Mouse (Mus musculus): Measurements from ENCODE around the gene Catsperz.
A peak's percentile ranks its signal among the peaks of the same experiment; 100 is the strongest.
"Not testable (repeated sequence)": the region's sequence is repeated elsewhere in the genome, so short reads cannot be mapped to it uniquely, and the experiment has no call there.

The Catsperz gene

DNA sequence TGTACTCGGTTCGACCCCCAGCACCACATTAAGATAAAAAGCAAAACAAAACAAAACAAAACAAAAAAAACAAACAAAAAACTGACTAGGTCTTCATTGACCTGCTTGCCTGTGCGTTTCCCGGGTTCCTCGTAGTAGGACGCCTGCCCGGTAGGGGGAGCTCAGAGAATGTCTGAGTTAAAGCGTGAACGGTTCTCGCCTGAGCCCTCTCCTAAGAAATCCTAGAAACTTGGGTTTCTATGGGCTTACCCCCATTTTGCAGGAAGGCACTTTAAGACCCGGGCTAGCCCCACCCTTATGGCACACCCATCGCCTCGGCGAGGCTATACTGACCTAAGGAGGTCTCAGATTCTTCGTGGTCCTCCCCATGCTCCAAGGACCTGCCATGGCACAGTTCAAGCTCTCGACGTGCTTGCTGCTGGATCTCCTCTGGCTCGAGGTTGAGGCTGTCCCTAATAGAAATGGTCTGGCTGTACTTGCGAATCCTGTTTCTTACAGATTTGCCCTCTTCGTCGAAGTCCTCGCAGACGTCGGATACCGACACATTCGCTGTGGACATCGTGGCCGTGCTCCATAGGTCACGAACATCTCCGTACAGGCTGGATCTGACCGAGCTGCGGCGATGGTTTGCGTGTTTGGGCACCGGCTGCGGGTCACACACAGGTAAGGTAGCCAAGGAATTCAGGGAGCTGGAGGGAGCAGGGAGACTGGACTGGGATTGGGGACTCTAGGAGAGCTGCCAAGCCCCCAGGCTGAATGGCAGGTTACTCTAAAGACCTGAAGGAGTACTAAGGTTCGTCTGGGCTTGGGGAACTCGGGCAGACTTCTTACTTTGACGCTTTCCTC, 496 bp downstream of the Catsperz start:
- DNase-seq (ENCODE audit: low spot score in 2 of 2): peak; percentile 81 to 84

DNA sequence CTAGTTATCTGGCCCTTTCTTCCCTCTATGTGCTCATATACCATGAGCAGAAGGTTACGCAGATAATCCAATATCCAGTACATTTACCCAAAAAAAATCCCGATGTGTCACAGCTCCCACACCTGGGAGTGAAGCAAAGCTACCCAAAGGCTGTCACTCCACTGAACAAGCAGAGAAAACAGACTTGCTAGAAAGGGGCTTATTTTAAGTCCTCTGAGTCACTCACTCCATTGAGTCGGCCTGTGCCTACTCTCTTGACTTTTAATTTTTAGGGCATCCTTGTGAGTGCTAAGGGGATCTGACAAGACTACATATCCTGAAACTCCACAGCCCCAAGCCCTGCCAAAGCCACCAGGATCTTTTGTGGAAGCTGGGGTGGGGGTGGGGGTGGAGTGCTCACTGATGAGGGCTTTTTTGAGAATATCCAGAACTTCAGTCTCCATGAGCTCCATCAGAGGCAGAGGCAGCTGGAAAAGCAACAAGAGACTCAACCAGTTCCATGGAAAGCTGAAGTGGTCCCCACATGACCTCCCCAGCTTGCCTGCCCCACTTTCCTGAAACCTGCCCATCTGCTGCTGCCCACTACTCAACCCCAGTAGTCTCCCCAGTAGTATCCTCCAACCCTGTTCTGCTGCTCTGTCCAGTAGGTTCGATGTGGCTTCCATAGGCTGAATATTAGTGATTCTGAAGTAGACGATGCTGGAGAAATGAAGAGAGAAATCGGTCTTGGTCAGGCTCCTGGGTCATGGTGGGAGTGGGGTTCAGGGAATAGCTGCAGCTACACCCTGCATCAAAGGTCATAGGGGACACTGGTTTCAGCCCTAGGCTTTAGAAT, 2.1 kb downstream of the Catsperz start:
- no peak for DNase-seq (ENCODE audit: low spot score in 2 of 2)

DNA sequence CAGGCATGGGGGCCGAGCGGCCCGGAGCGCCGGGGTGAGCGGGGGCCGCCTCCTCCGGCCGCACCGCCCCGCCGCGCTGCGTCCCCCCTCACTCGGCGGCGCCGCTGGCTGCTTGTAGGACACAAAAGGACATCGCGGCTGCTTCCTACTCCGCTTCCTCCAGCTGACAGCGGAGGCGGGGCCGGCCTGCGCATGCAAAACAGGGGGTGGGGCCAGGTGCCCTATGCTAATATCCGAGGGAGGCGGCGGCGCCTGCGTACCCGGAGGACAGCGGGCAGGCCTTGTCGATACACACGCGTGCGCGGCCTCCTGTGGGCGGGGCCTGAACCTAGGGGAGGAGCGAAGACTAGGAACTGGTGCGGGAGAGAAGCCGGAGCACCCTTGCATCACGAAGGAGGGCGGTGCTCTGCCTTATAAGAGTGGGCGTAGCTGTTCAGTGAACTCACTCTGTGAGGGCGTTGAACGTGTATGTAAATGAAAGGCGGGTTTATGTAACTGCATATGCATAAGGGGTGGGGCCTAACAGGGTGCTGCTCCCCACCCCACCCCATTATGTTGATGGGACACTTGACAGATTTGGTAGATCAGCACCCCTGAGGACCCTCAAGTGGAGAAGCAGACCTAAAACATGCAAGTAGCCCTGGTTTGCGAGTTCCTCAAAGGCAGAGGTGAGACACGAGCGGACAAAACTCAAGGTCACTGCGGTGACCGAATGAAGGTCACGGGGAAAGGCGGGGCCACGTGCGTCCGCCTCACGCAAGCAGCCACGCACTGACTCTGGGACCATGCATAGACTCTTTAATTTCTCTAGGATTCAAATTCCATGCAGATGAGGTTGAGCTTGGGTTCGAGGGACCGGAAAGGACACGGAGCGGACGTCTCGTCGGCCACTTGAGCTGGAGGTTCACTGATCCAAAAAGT, 3.3 kb downstream of the Catsperz start, which contains the start of gene Esrra:
TSS of gene Esrra (minus strand) at position 167 of the 921 bp plus-strand sequence.
- DNase-seq (ENCODE audit: low spot score in 2 of 2): peak; percentile 97 to 98

DNA sequence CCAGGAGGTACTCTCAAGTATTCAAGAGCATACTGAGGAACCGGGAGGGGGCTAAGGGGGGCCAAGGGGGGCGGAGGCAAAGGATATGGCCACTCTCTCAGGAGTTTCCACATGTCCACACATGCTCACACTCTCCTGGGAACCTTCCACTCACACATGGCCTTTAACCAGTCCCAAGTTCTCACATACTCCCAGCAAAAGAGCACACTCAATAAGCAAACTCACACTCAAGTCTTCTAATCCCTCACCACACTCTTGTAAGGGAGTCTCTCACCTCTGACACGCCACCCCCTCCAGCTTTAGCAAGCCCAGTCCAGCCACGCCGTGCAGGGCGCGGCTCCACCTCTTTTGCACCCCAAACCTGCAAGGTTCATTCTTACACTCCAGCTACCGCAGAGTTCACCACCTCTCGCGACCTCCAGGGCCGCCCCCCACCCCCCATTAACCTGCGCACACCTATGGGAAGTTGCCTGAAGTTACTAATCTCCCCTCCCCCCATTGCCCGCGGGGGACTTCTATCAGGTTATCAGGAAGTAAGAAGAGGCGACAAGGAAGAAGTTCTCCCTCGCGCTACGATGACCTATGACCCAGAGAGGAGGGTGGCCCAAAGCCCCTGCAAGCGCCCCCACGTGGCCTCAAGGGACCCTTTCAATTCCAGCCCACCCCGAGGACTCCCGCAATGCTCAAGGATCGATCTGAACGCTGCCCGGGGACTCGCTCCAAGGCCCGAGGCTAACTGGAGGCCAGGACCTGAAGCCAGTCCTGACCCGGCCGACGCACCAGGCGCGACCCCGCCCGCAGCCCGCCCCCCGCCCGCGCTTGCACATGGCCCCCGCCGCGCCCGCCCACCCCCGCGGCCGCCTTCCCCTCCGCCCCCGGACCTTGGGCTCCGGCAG, 4.2 kb downstream of the Catsperz start:
- no peak for DNase-seq (ENCODE audit: low spot score in 2 of 2)

DNA sequence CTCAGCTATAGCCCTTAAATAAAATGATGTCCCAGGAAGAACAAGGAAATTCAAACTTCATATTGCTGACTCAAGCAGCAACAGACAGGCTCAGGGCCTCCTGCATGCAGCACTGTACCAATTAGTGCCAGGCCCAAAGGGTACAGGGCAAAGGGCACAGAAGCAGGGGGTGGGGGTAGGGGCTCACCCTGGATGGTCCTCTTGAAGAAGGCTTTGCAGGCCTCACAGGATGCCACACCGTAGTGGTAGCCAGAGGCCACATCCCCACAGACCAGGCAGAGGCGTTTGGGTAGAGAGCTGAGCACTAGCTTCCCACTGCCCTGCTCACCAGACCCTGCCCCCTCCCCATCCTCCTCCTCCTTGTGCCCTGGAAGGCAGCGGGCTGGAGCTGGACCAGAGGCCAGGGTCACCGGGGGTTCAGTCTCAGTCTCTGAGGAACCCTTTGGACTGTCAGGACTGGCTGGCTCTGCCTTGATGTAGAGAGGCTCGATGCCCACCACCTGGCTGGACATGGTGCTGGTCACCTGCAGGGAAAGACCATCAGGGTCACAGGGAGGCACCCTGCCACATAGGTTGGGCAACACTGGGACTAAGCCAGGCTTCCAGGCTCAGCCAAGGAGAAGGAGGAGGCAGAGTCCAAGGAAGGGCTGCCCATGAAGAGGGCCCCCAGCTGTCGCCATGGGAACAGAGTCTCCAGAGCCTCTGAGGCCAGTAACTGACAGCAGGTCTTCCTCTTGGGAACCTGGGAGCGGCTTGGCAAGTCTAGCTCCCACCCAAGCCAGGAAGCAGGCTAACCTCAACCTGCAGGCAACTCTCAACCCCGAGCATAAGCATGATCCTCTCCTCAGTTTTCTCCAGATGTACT, 5.1 kb downstream of the Catsperz start:
- DNase-seq (ENCODE audit: low spot score in 2 of 2): no peak

DNA sequence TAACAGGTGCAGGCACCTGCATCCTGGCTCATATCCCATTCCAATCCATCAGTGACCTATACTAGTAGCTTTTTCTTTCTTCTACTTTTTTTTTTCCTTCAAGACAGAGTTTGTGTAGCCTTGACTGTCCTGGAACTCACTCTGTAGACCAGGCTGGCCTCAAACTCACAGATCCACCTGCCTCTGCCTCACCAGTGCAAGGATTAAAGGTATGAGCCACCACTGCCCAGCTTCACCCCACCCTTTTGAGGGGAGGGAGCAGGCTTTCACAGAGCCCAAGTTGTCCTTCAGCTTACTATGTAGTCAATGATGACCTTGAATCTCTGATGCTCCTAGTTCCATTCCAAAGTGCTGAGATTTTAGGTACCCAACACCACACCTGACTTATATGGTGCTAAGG, 5.7 kb downstream of the Catsperz start:
- DNase-seq (ENCODE audit: low spot score in 2 of 2): no peak

DNA sequence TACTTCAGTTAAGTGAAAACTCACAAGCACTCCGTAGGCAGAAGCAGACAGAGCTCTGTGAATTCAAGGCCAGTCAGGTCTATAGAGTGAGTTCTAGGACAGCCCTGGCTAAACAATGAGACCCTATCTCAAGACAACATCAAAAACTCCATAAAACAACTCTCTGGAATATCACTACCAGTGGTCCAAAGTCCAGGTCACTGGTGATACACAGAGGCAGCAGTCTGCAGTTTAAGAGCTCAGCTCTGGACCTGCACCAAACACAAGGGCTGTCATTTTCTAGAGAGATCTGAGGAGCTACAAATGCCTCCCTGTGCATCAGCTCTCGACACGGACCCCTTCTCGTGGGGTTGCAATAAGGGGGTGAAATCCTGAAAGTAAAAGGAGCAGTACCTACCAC, 6.9 kb downstream of the Catsperz start:
- DNase-seq (ENCODE audit: low spot score in 2 of 2): no peak

DNA sequence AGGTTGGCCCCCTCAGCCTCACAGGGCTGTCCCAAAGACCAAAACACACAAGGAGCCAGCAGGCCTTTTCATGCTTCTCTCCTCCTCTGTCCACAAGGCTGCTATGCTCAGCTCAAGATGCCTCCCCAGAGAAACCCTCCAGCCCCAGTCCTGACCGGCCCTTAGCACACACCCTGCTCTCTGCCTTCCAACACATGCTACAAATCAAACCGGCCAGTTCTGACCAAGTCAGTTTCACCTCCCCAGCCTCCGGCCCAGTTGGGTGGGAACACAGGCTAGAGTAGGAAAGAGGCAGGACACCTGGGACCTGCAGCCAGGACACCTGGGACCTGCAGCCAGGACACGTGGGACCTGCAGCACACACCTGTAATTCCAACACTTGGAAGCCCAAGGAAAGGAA, 8.7 kb downstream of the Catsperz start:
- DNase-seq (ENCODE audit: low spot score in 2 of 2): no peak

DNA sequence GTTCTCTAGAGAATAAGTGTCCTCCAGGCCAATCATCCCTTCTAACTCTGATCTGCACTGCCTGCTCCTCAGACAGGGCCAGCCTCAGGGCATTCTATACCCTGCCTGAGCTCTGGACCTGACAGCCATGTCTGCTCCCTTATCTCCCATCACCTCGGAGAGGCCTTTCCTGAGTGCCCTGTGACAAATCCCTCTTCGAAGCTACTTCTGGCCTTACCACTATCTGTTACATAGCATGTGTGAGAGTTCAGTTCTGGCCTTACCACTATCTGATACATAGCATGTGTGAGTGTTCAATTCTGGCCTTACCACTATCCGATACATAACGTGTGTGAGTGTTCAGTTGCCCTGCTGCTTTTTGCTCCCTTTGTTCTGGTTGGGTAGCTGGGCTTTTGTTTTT, 9.9 kb downstream of the Catsperz start:
- no peak for DNase-seq (ENCODE audit: low spot score in 2 of 2)

DNA sequence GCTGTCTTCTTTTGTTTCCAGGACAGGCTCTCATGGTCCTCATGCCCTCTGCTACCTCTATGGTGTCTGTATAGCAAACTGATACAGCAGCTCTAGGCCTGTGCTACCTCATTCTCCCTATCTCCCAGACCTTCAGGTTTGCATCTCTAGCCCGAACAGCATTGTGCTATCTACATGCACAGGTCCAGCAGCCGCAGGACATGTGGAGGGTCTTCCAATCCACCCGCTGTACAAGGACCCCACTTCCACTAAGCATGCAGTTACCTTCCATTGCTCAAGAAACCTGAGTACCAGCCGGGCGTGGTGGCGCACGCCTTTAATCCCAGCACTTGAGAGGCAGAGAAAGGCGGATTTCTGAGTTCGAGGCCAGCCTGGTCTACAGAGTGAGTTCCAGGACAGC, 10.6 kb downstream of the Catsperz start:
- DNase-seq (ENCODE audit: low spot score in 2 of 2): no peak

DNA sequence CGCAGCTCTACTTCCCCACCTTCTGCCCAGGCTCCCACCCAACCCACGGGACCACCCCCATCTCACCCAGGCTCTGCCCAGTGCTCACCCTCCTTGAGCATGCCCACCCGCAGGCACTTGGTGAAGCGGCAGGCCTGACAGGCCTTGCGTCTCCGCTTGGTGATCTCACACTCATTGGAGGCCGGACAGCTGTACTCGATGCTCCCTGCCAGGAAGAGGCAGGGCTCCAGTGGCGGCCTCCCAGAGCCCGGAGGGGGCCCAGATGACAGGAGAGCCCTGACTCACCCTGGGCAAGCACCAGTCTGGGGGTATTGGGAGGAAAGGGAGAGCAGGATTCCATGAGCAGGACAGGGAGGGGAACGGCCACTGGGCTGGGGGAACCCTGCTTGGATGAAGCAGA, 11.2 kb downstream of the Catsperz start:
- DNase-seq (ENCODE audit: low spot score in 2 of 2): no peak

DNA sequence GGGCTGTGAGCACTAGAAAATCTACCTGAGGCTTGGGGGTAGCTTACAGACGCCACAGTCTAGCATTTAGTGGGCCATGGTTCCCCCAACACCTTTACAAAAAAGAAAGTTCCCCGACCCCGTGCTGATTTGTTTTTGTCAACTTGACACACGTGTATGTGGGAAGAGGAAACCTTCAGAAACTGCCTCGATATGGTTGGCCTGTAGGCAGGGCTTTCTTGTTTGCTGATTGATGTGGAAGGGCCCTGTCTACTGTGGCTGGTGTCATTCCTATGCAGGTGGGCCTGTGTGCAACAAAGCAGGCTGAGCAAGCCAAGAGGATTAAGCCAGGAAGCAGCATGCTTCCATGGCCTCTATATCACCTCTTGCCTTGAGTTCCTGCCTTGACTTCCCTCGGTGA, 12.1 kb downstream of the Catsperz start:
- no peak for DNase-seq (ENCODE audit: low spot score in 2 of 2)

DNA sequence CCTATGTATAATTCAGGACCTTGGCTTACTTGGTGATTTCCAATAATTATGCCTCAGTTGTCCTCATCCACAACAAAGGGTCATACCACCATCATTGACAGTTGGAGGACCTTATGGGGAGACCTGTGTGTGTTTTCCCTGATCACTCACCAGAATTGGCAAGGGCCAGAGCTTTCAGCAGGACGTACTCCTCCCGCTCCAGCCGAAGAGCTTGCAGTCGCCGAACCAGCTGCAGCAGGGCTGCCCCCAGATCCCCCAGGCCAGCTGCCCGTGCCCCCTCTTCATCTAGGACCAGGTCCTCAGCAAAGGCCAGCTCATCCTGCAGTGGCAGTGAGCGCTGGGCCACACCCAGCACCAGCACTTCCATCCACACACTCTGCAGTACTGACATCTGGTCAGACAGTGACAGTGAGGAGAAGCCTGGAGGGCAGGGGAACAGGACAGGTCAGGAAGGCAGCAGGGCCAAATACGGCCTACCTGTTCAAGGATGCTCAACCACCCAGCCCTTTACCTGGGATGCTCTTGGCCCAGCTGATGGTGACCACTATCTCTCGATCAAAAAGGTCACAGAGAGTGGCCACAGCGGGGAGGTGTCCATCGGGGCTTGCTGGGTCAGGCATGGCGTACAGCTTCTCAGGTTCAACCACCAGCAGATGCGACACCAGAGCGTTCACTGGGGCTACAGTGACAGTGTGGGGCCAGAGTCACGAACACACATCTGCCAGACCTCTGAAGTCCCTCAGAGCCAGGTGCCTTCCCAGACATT, 12.8 kb downstream of the Catsperz start:
- DNase-seq (ENCODE audit: low spot score in 2 of 2): no peak

DNA sequence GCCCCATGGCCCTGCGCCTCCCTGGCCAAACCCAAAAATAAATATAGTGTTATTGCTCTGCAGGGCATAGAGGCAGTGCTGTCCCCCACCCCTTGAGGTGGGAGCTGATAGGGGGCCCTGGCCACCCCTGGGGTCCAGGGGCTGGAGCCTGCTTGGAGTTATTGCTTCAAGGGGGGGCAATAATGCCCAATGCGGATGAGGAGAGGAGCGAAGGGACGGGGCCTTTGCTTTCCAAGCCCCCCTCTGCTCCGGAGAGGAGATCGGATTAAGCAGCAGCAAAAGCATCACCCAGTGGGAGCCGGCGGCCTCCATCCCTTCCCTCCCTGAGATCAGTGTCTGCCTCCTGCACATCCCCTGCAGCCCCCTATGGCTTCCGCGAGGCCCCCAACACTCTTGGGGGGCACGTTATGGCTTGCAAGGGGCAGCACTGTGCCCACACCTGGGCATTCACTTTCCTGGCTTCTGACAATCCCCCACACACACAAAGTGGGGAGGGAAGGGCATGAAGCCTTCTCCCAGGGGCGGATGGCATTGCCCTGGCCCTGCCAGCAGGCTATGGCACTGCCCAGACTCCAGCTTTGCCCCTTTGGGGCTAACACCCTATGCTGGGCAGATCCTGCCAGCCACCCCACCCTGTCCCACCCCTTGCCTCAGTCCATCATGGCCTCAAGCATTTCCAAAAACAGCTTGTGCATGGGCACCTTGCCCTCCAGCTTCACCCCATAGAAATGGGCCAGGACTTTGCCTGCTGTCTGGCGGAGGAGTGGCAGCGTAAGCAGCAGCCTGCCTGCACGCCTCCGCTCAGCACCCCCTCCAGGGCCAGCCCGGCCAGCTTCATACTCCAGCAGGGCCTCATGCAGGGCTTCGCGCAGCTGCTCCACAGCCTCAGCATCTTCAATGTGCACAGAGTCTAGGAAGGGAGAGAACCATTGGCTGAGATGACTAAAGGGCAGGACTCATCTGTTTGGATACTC, 13.8 kb downstream of the Catsperz start:
- no peak for DNase-seq (ENCODE audit: low spot score in 2 of 2)

DNA sequence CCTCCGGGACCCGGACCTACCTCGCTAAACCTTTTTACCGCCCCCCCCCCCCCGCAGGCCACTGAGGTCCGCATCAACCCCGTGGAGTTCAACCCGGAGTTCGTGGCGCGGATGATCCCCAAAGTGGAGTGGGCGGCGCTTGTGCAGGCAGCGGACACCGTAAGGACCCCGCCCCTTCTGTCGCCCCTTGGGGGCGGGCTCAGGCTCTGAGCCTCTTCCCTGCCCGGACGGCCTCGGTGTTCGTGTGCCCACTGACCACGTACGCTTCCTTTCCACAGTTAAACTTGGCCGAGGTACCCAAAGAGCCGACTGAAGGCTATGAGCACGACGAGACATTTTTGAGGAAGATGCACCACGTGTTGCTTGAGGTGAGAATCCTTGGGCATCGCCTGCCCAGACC, 14.9 kb downstream of the Catsperz start:
- not testable (repeated sequence) for DNase-seq (ENCODE audit: low spot score in 2 of 2)

DNA sequence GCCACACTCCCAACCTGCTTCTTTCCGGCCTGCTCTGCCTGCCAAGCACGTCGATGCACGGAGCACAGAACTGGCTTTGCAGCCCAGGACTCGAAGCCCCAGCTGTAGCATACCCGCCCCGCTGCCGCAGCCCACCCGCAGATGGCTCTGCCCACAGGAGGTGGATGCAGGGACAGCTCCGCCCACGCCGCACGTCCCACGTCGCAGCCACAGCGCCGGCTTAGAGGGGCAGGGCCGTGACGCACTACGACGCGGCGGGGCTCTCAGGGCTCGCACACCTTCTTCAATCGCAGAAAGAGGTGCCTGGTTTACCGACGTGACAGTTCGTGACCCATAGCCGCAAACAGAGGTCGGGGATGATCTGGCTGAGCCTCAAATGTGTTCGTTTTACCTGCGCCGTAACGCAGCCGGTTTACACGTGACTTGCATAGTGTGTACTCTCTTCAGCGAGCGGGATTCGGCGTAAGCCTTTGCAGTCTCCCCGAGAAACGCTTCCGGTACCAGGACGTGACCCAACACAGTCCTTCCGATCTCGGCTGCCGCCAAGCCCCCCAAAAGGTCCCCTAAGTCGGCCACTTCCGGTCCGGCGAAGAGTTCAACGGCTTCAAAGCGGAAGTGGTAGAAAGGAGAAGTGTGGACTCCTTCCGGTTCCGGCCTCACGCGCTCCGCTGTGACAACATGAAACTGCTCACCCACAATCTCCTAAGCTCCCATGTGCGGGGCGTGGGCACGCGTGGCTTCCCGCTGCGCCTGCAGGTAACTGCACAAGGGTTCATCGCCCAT, 15.5 kb downstream of the Catsperz start, which contains the start of the genes Trmt112 and Prdx5:
TSS of gene Trmt112 (plus strand) at position 192 of the 783 bp plus-strand sequence.
TSS of gene Prdx5 (minus strand) at position 600 of the 783 bp plus-strand sequence.
- peak; percentile 74 to 85 for DNase-seq (ENCODE audit: low spot score in 2 of 2)

DNA sequence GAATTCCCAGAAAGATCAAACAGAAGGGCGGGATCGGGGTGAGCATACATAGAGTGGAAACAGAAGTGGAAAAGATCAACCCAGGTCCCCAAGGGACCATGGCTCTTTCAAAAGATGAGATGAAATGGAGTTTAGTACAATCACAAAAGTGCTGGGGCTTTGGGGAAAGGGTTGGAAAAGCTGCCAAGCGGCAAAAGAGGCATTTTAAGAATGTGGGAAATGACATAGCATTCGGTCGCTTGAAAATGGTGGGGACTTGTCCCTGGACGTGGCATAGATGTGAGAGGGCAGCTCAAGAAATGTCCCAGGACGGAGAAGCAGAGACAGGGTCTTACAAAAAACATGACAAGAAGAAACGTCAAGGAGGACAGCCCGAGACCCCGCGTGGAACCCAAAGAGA, 16.2 kb downstream of the Catsperz start:
- no peak for DNase-seq (ENCODE audit: low spot score in 2 of 2)

Measured in cerebellum, postnatal 4 days (tissue).